Comparison of ENCODE assay signal across 9 mouse cellular contexts in genomic region chr4:118576097-118576496, GRCm38 (mm10). TPM values are rescaled to one million over a fixed set of nuclear protein-coding genes. Genes with fewer than 3 reads are reported as not detected.
DNase-seq lines count a peak whose midpoint lies in the region; ATAC-seq and TF ChIP-seq lines count a peak whose summit lies in the region.
"Had no signal": no experiment of that assay in that cellular context is flagged by ENCODE, and none has a peak within 500 bp of the region (broad histone marks: within the 10 kb centered on the region; RNA-seq: fewer than 3 reads in every experiment).

No protein-coding gene starts in this region.

- H3K27me3 ChIP-seq in liver, embryonic 14.5 days (ENCODE audit: control insufficient read depth, insufficient read depth, low read length): no peaks in the 10 kb centered on the region; the same call in 1 of the 2 replicates
- H3K27me3 ChIP-seq: embryonic facial prominence, embryonic 12.5 days had no signal

- no peak for TF ChIP-seq EP300 in liver, embryonic 14.5 days (IDR thresholded peaks at IDR 0.05; ENCODE audit: low read depth)

- H3K9me3 ChIP-seq in liver, embryonic 14.5 days (ENCODE audit: control insufficient read depth, low read length): no peaks in the 10 kb centered on the region
- H3K9me3 ChIP-seq: embryonic facial prominence, embryonic 12.5 days had no signal

- H3K9ac ChIP-seq in liver, embryonic 14.5 days (replicated peaks): no peak overlapping the region
- H3K9ac ChIP-seq: embryonic facial prominence, embryonic 12.5 days had no signal

- no peak overlapping the region for H3K27ac ChIP-seq in liver, embryonic 14.5 days
- no peak overlapping the region for H3K27ac ChIP-seq in olfactory bulb, adult 2 months (ENCODE audit: insufficient read depth, low read depth, low read length)
- H3K27ac ChIP-seq: embryonic facial prominence, embryonic 12.5 days had no signal

- no peak for TF ChIP-seq POLR2A in olfactory bulb, adult 2 months (IDR thresholded peaks at IDR 0.05; ENCODE audit: insufficient read depth, low read depth, low read length)

- WGBS in liver, embryonic 14.5 days (ENCODE audit: insufficient replicate concordance): 6% methylated on average over 6 of the region's 6 CpGs
- WGBS in olfactory bulb, adult 2 months: 6% methylated on average over 6 of the region's 6 CpGs

- TF ChIP-seq CTCF in liver, embryonic 14.5 days (IDR thresholded peaks at IDR 0.05; ENCODE audit: low read depth): peak; percentile 94
- peak; percentile 84 for TF ChIP-seq CTCF in olfactory bulb, adult 2 months (IDR thresholded peaks at IDR 0.05; ENCODE audit: insufficient read depth, low read depth, low read length)

- DNase-seq in 3T3-L1 (ENCODE audit: low read depth, low spot score): peak; percentile 89
- DNase-seq in adrenal gland, adult 18-20 months (ENCODE audit: low spot score in 2 of 2): peak; percentile 72 to 76
- DNase-seq in embryo, embryonic 11 days: peak; percentile 90
- peak; percentile 80 to 87 for DNase-seq in gastrocnemius, postnatal 4 days (ENCODE audit: low spot score in 2 of 2)
- DNase-seq in kidney, postnatal 14 days: peak; percentile 83
- DNase-seq in liver, embryonic 14.5 days (ENCODE audit: low read depth in 3 of 3, low spot score in 3 of 3): peak; percentile 49 to 60 (median 55)
- DNase-seq in thymus, adult 18-20 months: peak; percentile 15 to 31

- no peak for ATAC-seq in liver, embryonic 14.5 days (ENCODE audit: insufficient read depth)

- no peaks in the 10 kb centered on the region for H3K36me3 ChIP-seq in liver, embryonic 14.5 days (replicated peaks; ENCODE audit: control insufficient read depth, insufficient read depth, low read depth)
- H3K36me3 ChIP-seq: embryonic facial prominence, embryonic 12.5 days had no signal

- H3K4me3 ChIP-seq in liver, embryonic 14.5 days (ENCODE audit: insufficient read depth in 1 of 2, low read depth in 2 of 2, low read length in 2 of 2): no peak overlapping the region
- no peak overlapping the region for H3K4me3 ChIP-seq in olfactory bulb, adult 2 months (ENCODE audit: insufficient read depth, low read depth, low read length)
- H3K4me3 ChIP-seq: embryonic facial prominence, embryonic 12.5 days had no signal

- H3K4me2 ChIP-seq in liver, embryonic 14.5 days (ENCODE audit: low read depth): no peak overlapping the region
- H3K4me2 ChIP-seq: embryonic facial prominence, embryonic 12.5 days had no signal

- no peaks in the 10 kb centered on the region for H3K4me1 ChIP-seq in liver, embryonic 14.5 days (replicated peaks; ENCODE audit: control insufficient read depth in 2 of 2, insufficient read depth in 2 of 2, low read length in 1 of 2)
- no peaks in the 10 kb centered on the region for H3K4me1 ChIP-seq in olfactory bulb, adult 2 months (ENCODE audit: control insufficient read depth, insufficient read depth, low read length)
- H3K4me1 ChIP-seq: embryonic facial prominence, embryonic 12.5 days had no signal

RNA-seq across cellular contexts. Expression of gene Tmem125, which starts 32.3 kb away (rescaled TPM):
- not detected for total RNA-seq in adrenal gland, adult 18-20 months (2021)
- under 1 TPM in 1 of 2 experiments, not detected in 1; 0.67 TPM for total RNA-seq in gastrocnemius, postnatal 4 days (2021)
- 1.2 and 1.3 TPM in 2 replicates for polyA plus RNA-seq in liver, embryonic 14.5 days (2012; rRNA removed)
- polyA plus RNA-seq in liver, embryonic 14.5 days (2014; fragmentation: Nextera tagmentation; extraction: Ambion mirVana): 1.0 and 1.5 TPM in 2 replicates
- polyA plus RNA-seq in olfactory bulb, adult 2 months (2012; ENCODE audit: insufficient read depth, insufficient read length, low replicate concordance, missing spikeins): not detected in 2 replicates

RNA-seq across cellular contexts. Expression of gene Cfap57, which starts 44.5 kb away (rescaled TPM):
- total RNA-seq in adrenal gland, adult 18-20 months (2021): not detected
- not detected for total RNA-seq in gastrocnemius, postnatal 4 days (2021)
- polyA plus RNA-seq in liver, embryonic 14.5 days (2012; rRNA removed): 0.12 and 0.54 TPM in 2 replicates
- polyA plus RNA-seq in liver, embryonic 14.5 days (2014; fragmentation: Nextera tagmentation; extraction: Ambion mirVana): 0.94 and 1.3 TPM in 2 replicates
- not detected in 2 replicates for polyA plus RNA-seq in olfactory bulb, adult 2 months (2012; ENCODE audit: insufficient read depth, insufficient read length, low replicate concordance, missing spikeins)

RNA-seq across cellular contexts. Expression of gene Ebna1bp2, which starts 44.5 kb away (rescaled TPM):
- total RNA-seq in adrenal gland, adult 18-20 months (2021): 10 to 100 TPM; 75.6 to 76.0 TPM
- total RNA-seq in gastrocnemius, postnatal 4 days (2021): 10 to 100 TPM; 55.1 to 56.9 TPM
- polyA plus RNA-seq in liver, embryonic 14.5 days (2012; rRNA removed): 27.7 and 60.2 TPM in 2 replicates
- 92.2 and 95.0 TPM in 2 replicates for polyA plus RNA-seq in liver, embryonic 14.5 days (2014; fragmentation: Nextera tagmentation; extraction: Ambion mirVana)
- not detected in 2 replicates for polyA plus RNA-seq in olfactory bulb, adult 2 months (2012; ENCODE audit: insufficient read depth, insufficient read length, low replicate concordance, missing spikeins)

RNA-seq across cellular contexts. Expression of gene 2610528J11Rik, which starts 49.3 kb away (rescaled TPM):
- not detected for total RNA-seq in adrenal gland, adult 18-20 months (2021)
- total RNA-seq in gastrocnemius, postnatal 4 days (2021): not detected
- polyA plus RNA-seq in liver, embryonic 14.5 days (2012; rRNA removed): 4.8 and 6.3 TPM in 2 replicates
- polyA plus RNA-seq in liver, embryonic 14.5 days (2014; fragmentation: Nextera tagmentation; extraction: Ambion mirVana): 6.4 and 6.9 TPM in 2 replicates
- polyA plus RNA-seq in olfactory bulb, adult 2 months (2012; ENCODE audit: insufficient read depth, insufficient read length, low replicate concordance, missing spikeins): not detected in 2 replicates

Comparison
In these comparisons a context has a peak if more than half of its experiments do, and no peak if none do; other contexts are left out.
1. DNase-seq: peak in every context shown above with its lines; median percentile 90 in embryo, embryonic 11 days; 89 in 3T3-L1; 84 in gastrocnemius, postnatal 4 days; 83 in kidney, postnatal 14 days; 74 in adrenal gland, adult 18-20 months; 55 in liver, embryonic 14.5 days; 23 in thymus, adult 18-20 months.